Mouse (Mus musculus) lung, postnatal 14 days (tissue): ENCODE measurements at regions not wholly inside any gene's neighbourhood (a gene's known extent, or its start where the extent isn't known, plus 50 kb on each side); places are given as distances from the start of the nearest gene placed in this dataset.

Experiments
- DNase-seq: peaks from one replicate; pipeline ENCODE4 v3.0.0; 2021

- DNase-seq: peak; percentile 56
Observed at GRCm38 (mm10) chr6:4407748-4408147, 96.9 kb upstream of the Col1a2 start.

- no peak for DNase-seq
Observed at GRCm38 (mm10) chr6:4413201-4413600, 91.4 kb upstream of the Col1a2 start.

- peak; percentile 63 for DNase-seq
Observed at GRCm38 (mm10) chr6:4414166-4414565, 90.4 kb upstream of the Col1a2 start.

GRCm38 (mm10) chr6:4415206-4415605 lies 89.4 kb upstream of the Col1a2 start:
- no peak for DNase-seq

- DNase-seq: peak; percentile 10
Observed at GRCm38 (mm10) chr6:4417247-4417709, 87.3 kb upstream of the Col1a2 start.

- DNase-seq: no peak
Observed at GRCm38 (mm10) chr6:4418376-4418775, 86.2 kb upstream of the Col1a2 start.

GRCm38 (mm10) chr6:4418941-4419351 lies 85.7 kb upstream of the Col1a2 start:
- peak; percentile 63 for DNase-seq

- no peak for DNase-seq
Observed at GRCm38 (mm10) chr6:4421466-4421865, 83.1 kb upstream of the Col1a2 start.

GRCm38 (mm10) chr6:4427122-4427521 lies 77.5 kb upstream of the Col1a2 start:
- no peak for DNase-seq

GRCm38 (mm10) chr6:4430704-4431310 lies 73.8 kb upstream of the Col1a2 start:
- no peak for DNase-seq

GRCm38 (mm10) chr6:4432192-4432591 lies 72.4 kb upstream of the Col1a2 start:
- DNase-seq: no peak

- DNase-seq: no peak
Observed at GRCm38 (mm10) chr6:4436439-4436838, 68.2 kb upstream of the Col1a2 start.

GRCm38 (mm10) chr6:4436874-4437273 lies 67.7 kb upstream of the Col1a2 start:
- no peak for DNase-seq

GRCm38 (mm10) chr6:4441618-4442167 lies 62.9 kb upstream of the Col1a2 start:
- no peak for DNase-seq

GRCm38 (mm10) chr6:4445906-4446305 lies 58.7 kb upstream of the Col1a2 start:
- no peak for DNase-seq

- no peak for DNase-seq
Observed at GRCm38 (mm10) chr6:4451227-4451626, 53.4 kb upstream of the Col1a2 start.
